Mouse (Mus musculus) lung, adult 2 months (tissue): ENCODE results near the gene Slc6a12.

Experiments used
- CTCF ChIP-seq: fragments of 200-500 bp; IDR thresholded peaks from 2 replicates; pipeline ENCODE4 v1.5.1; 2011; ENCODE audit warnings: mild to moderate bottlenecking, low read length, control low read depth; ENCODE audit not compliant: insufficient read depth
- POLR2A ChIP-seq: fragments of 200-500 bp; IDR thresholded peaks from 2 replicates; pipeline ENCODE4 v1.6.1; 2011; ENCODE audit warnings: low read depth, mild to moderate bottlenecking, control low read depth, low read length, borderline replicate concordance; ENCODE audit errors: extremely low read depth

DNA sequence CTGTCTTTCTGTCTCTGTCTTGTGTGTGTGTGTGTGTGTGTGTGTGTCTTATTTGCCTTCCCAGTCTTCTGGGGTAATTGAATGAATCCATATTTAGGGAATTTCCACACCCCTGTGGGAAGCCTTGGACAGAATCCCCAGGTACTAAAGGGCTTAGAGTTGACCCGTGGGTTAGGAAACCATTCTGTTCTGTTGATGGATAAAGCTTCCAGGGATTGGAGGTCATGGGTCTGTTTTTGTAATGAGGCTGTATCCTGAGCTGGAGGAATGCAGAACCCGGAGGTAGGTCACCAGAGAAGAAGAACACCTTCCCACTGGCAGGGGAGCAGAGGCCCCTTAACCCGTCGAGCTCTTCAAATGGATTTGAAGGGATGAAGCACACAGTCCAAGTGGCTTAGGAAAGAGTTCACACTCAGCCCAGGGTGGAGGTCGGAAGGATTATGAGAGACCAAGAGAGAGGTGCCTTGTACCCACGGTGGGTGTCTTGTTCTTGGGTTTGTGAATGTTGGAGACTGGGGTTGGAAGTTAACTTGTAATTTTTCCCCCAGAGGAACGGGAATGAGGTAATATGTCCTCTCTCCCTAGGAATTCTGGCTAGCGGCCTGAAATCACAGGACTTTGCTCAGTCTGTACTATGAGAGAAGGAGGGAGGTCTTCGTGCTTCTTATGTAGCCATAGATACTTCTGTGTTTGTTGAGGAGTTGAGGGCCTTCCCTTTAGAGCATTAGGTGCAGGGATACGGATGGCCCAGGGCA is 39.2 kb upstream of the Slc6a12 start:
- no peak for TF ChIP-seq CTCF
- TF ChIP-seq POLR2A: no peak
